Mouse (Mus musculus): ENCODE measurements around the gene Gga3. TPM values are rescaled to one million over a fixed set of nuclear protein-coding genes. Genes with fewer than 3 reads are reported as not detected.
A peak's percentile ranks its signal among the peaks of the same experiment; 100 is the strongest.

Gene Gga3
- polyA plus RNA-seq, 1 experiment = 0.78 TPM

- TF ChIP-seq TAL1 (IDR thresholded peaks at IDR 0.05; ENCODE audit: low read length) (no peak), GATA1 (IDR thresholded peaks at IDR 0.05; ENCODE audit: low read length) (no peak)
These were observed 68.3 kb downstream of the Gga3 start for GRCm38 (mm10) chr11:115535401-115536037.

GRCm38 (mm10) chr11:115534759-115535371 lies 69.0 kb downstream of the Gga3 start:
- no peaks in the 10 kb centered on the region for H3K9me3 ChIP-seq (ENCODE audit: control insufficient read depth, low read length)
- peaks cover 39% of the 10 kb centered on the region for H3K4me1 ChIP-seq (ENCODE audit: control insufficient read depth)
- peaks cover 47% of the 10 kb centered on the region for H3K36me3 ChIP-seq (ENCODE audit: control insufficient read depth)
- peak overlapping the region; percentile 74 for H3K4me3 ChIP-seq (replicated peaks)
- no peaks in the 10 kb centered on the region for H3K27me3 ChIP-seq (ENCODE audit: control insufficient read depth)
- TF ChIP-seq TAL1 (IDR thresholded peaks at IDR 0.05; ENCODE audit: low read length) (no peak), GATA1 (IDR thresholded peaks at IDR 0.05; ENCODE audit: low read length) (no peak)

More at GRCm38 (mm10) chr11:115535401-115536037, 68.3 kb downstream of the Gga3 start:
- peak overlapping the region; percentile 74 for H3K4me3 ChIP-seq (replicated peaks)
- H3K36me3 ChIP-seq (ENCODE audit: control insufficient read depth) = peaks cover 40% of the 10 kb centered on the region
- no peaks in the 10 kb centered on the region for H3K27me3 ChIP-seq (ENCODE audit: control insufficient read depth)
- peaks cover 39% of the 10 kb centered on the region for H3K4me1 ChIP-seq (ENCODE audit: control insufficient read depth)
- H3K9me3 ChIP-seq (ENCODE audit: control insufficient read depth, low read length) = no peaks in the 10 kb centered on the region

Other genes starting within 250 kb of the Gga3 start
- gene Hid1, start 236.3 kb downstream of the Gga3 start, polyA plus RNA-seq (2012) = 0.03 TPM in 1 of 2 replicates, not detected in the other
- 0.01 TPM in 1 of 2 replicates, not detected in the other for gene Cdr2l, start 222.1 kb downstream of the Gga3 start, polyA plus RNA-seq (2012)
- gene Mrpl58, start 200.3 kb downstream of the Gga3 start, polyA plus RNA-seq (2012) = 5.7 and 6.6 TPM in 2 replicates
- gene Atp5h, start 184.1 kb downstream of the Gga3 start, polyA plus RNA-seq (2012) = 19.5 and 23.1 TPM in 2 replicates
- 1.3 and 1.9 TPM in 2 replicates for gene Kctd2, start 183.9 kb downstream of the Gga3 start, polyA plus RNA-seq (2012)
- not detected in 2 replicates for gene Trim80, start 163.5 kb downstream of the Gga3 start, polyA plus RNA-seq (2012)
- gene Slc16a5, start 141.6 kb downstream of the Gga3 start, polyA plus RNA-seq (2012) = 0.02 TPM in 1 of 2 replicates, not detected in the other
- gene Armc7, start 128.4 kb downstream of the Gga3 start, polyA plus RNA-seq (2012) = 0.73 and 0.87 TPM in 2 replicates
- gene Nt5c, start 112.2 kb downstream of the Gga3 start, polyA plus RNA-seq (2012) = 4.8 and 6.4 TPM in 2 replicates
- gene Jpt1, start 89.7 kb downstream of the Gga3 start, polyA plus RNA-seq (2012) = 82.3 and 86.6 TPM in 2 replicates
- gene Sumo2, start 67.8 kb downstream of the Gga3 start, polyA plus RNA-seq (2012) = 31.3 and 32.9 TPM in 2 replicates
- 2.8 and 4.0 TPM in 2 replicates for gene Nup85, start 39.6 kb downstream of the Gga3 start, polyA plus RNA-seq (2012)
- 5.1 and 6.7 TPM in 2 replicates for gene Mrps7, start 126 bp downstream of the Gga3 start, polyA plus RNA-seq (2012)
- 3.6 and 4.8 TPM in 2 replicates for gene Mif4gd, start 8.9 kb upstream of the Gga3 start, polyA plus RNA-seq (2012)
- 0.99 and 1.3 TPM in 2 replicates for gene Slc25a19, start 24.2 kb upstream of the Gga3 start, polyA plus RNA-seq (2012)
- 3.4 and 3.8 TPM in 2 replicates for gene Grb2, start 104.5 kb upstream of the Gga3 start, polyA plus RNA-seq (2012)
- gene Tmem94, start 161.4 kb upstream of the Gga3 start, polyA plus RNA-seq (2012) = 6.1 and 6.3 TPM in 2 replicates
- gene Caskin2, start 209.6 kb upstream of the Gga3 start, polyA plus RNA-seq (2012) = 10.9 and 12.1 TPM in 2 replicates
- gene Tsen54, start 210.7 kb upstream of the Gga3 start, polyA plus RNA-seq (2012) = 3.4 and 4.5 TPM in 2 replicates
- 2.1 and 2.3 TPM in 2 replicates for gene Llgl2, start 220.0 kb upstream of the Gga3 start, polyA plus RNA-seq (2012)